Mouse (Mus musculus) bone marrow macrophage, adult 2 months (primary cell): ENCODE measurements around the gene Gm1110.
"Not testable (repeated sequence)": the region's sequence is repeated elsewhere in the genome, so short reads cannot be mapped to it uniquely, and the experiment has no call there.

ENCODE experiments used
- CTCF ChIP-seq: IDR thresholded peaks from 2 replicates; pipeline ENCODE4 v1.5.1; 2012; ENCODE audit warnings: low read depth, mild to moderate bottlenecking, low read length, moderate library complexity
- POLR2A ChIP-seq: IDR thresholded peaks from 2 replicates; pipeline ENCODE4 v1.6.1; 2012; ENCODE audit warnings: mild to moderate bottlenecking, low read depth, low read length, borderline replicate concordance

DNA sequence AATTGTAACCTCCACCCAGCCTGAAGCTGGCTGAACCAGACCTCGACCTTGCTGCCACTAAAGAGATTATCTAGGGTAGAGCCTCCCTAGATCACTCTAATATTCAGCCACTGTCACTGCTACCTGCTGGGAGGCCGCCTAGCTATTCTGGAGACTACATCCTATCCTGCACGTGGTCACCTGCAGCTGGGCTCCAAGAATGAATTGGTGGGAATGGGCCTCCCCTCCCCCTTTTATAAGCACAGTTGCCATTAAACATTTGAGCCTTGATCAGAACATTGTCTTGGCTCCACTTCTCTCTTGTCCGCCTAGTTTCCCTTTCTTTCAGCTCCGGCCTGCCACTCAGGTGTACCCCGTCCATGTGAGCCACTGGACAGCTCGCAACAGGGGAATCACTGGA is 53.1 kb downstream of the Gm1110 start:
- TF ChIP-seq CTCF, POLR2A: not testable (repeated sequence)
